Mouse (Mus musculus) testis, postnatal 10 days (tissue): ENCODE data around the gene Doc2g.
A peak's percentile ranks its signal among the peaks of the same experiment; 100 is the strongest.

Experiments
- DNase-seq: peaks from one replicate; pipeline ENCODE4 v3.0.0; 2021; ENCODE audit warnings: low spot score

The Doc2g gene

GRCm38 (mm10) chr19:3991562-3991961 lies 11.6 kb upstream of the Doc2g start:
- no peak for DNase-seq

- no peak for DNase-seq
Measured at GRCm38 (mm10) chr19:3991966-3992365, 11.1 kb upstream of the Doc2g start.

GRCm38 (mm10) chr19:3992416-3992815 lies 10.7 kb upstream of the Doc2g start, which contains the start of gene Tbx10:
Tbx10 (plus strand) TSS chr19:3992752.
- DNase-seq, result no peak

GRCm38 (mm10) chr19:3994932-3995331 lies 8.2 kb upstream of the Doc2g start:
- DNase-seq, result no peak

GRCm38 (mm10) chr19:3995505-3995904 lies 7.6 kb upstream of the Doc2g start:
- no peak for DNase-seq

GRCm38 (mm10) chr19:3996106-3996505 lies 7.0 kb upstream of the Doc2g start:
- DNase-seq, result no peak

GRCm38 (mm10) chr19:3996747-3997146 lies 6.4 kb upstream of the Doc2g start:
- DNase-seq, result no peak

GRCm38 (mm10) chr19:3997231-3997630 lies 5.9 kb upstream of the Doc2g start:
- DNase-seq, result no peak

- DNase-seq, result no peak
Measured at GRCm38 (mm10) chr19:3998335-3998734, 4.8 kb upstream of the Doc2g start.

- no peak for DNase-seq
Measured at GRCm38 (mm10) chr19:3999121-3999730, 3.9 kb upstream of the Doc2g start.

GRCm38 (mm10) chr19:4000119-4000900 lies 2.8 kb upstream of the Doc2g start, which contains the start of the genes Nudt8 and Gm49405:
Nudt8 (plus strand) TSS chr19:4000580.
Gm49405 (plus strand) TSS chr19:4000626.
- peak; percentile 95 for DNase-seq

GRCm38 (mm10) chr19:4000949-4001525 lies 2.1 kb upstream of the Doc2g start:
- no peak for DNase-seq

- peak; percentile 38 for DNase-seq
Measured at GRCm38 (mm10) chr19:4001752-4002151, 1.4 kb upstream of the Doc2g start.

- peak; percentile 41 for DNase-seq
Measured at GRCm38 (mm10) chr19:4003641-4004040, 528 bp downstream of the Doc2g start.

GRCm38 (mm10) chr19:4004331-4004730 lies 1.2 kb downstream of the Doc2g start:
- peak; percentile 46 for DNase-seq

- peak; percentile 36 for DNase-seq
Measured at GRCm38 (mm10) chr19:4005091-4005490, 2.0 kb downstream of the Doc2g start.

GRCm38 (mm10) chr19:4005971-4006370 lies 2.9 kb downstream of the Doc2g start:
- DNase-seq, result peak; percentile 39

GRCm38 (mm10) chr19:4011086-4011485 lies 8.0 kb downstream of the Doc2g start:
- DNase-seq, result no peak

- peak; percentile 95 for DNase-seq
Measured at GRCm38 (mm10) chr19:4012432-4013022, 9.4 kb downstream of the Doc2g start, which contains the start of gene Ndufv1. Ndufv1 (minus strand) TSS chr19:4012806.

GRCm38 (mm10) chr19:4013066-4013465 lies 10.0 kb downstream of the Doc2g start:
- no peak for DNase-seq

GRCm38 (mm10) chr19:4014802-4015201 lies 11.7 kb downstream of the Doc2g start:
- DNase-seq, result no peak

GRCm38 (mm10) chr19:4015635-4016034 lies 12.5 kb downstream of the Doc2g start:
- DNase-seq, result no peak
